Mouse (Mus musculus) hindbrain, embryonic 11.5 days (tissue): ENCODE data around the gene Lins1. TPM values are rescaled to one million over a fixed set of nuclear protein-coding genes. Genes with fewer than 3 reads are reported as not detected.

Experiments used
- ATAC-seq: fragments of 200-750 bp; cut with Nextera tagmentation; 2 replicates; pipeline ENCODE4 v1.8.0; 2017; ENCODE audit warnings: mild to moderate bottlenecking, moderate TSS enrichment, moderate library complexity; ENCODE audit not compliant: low FRiP score
- DNase-seq: peaks from one replicate; pipeline ENCODE4 v3.0.0-alpha.2; 2015; ENCODE audit warnings: low spot score
- H3K27ac ChIP-seq: fragments of 300-500 bp; sonication (generic); 2 replicates; pipeline ENCODE4 v1.5.1; 2014; ENCODE audit warnings: mild to moderate bottlenecking, low read depth, low read length
- H3K27me3 ChIP-seq: fragments of 300-500 bp; sonication (generic); 2 replicates; pipeline ENCODE4 v1.6.1; 2014; ENCODE audit warnings: mild to moderate bottlenecking, low read length, moderate library complexity, mixed read lengths; ENCODE audit not compliant: control insufficient read depth, insufficient read depth
- H3K36me3 ChIP-seq: fragments of 300-500 bp; sonication (generic); 2 replicates; pipeline ENCODE4 v1.6.1; 2014; ENCODE audit warnings: mild to moderate bottlenecking, low read length, moderate library complexity, mixed read lengths; ENCODE audit not compliant: control insufficient read depth, insufficient read depth
- H3K4me1 ChIP-seq: fragments of 300-500 bp; sonication (generic); replicated peaks from 2 replicates; pipeline ENCODE4 v1.6.1; 2014; ENCODE audit warnings: low read length, mixed read lengths; ENCODE audit not compliant: control insufficient read depth, insufficient read depth
- H3K4me2 ChIP-seq: fragments of 300-500 bp; sonication (generic); replicated peaks from 2 replicates; pipeline ENCODE4 v1.6.1; 2014; ENCODE audit warnings: mild to moderate bottlenecking, low read depth, low read length
- H3K4me3 ChIP-seq: fragments of 300-500 bp; sonication (generic); 2 replicates; pipeline ENCODE4 v1.5.1; 2014; ENCODE audit warnings: low read depth, low read length
- H3K9ac ChIP-seq: fragments of 300-500 bp; sonication (generic); 2 replicates; pipeline ENCODE4 v1.6.1; 2014; ENCODE audit warnings: low read depth, low read length
- H3K9me3 ChIP-seq: fragments of 300-500 bp; sonication (generic); 2 replicates; pipeline ENCODE4 v1.6.1; 2016; ENCODE audit warnings: low read length; ENCODE audit not compliant: control insufficient read depth
- WGBS: fragments of 180-500 bp; shearing (Covaris S2); extraction: QIAGEN DNeasy Blood & Tissue Kit; methylation state at CpG from one replicate; pipeline ENCODE4 v1.1.7; 2014; 5-methylcytosine and 5-hydroxymethylcytosine counted together
- polyA plus RNA-seq: library from polyadenylated mRNA; unstranded; fragments of >200 nt; fragmentation: Nextera tagmentation; extraction: Ambion mirVana; gene quantifications from 2 replicates; pipeline ENCODE4 v1.2.1, GENCODE M21; 2014

Lins1 gene
- polyA plus RNA-seq, 1 experiment from 2014 or later: 25.6 TPM

GRCm38 (mm10) chr7:66704631-66705030 lies 14.9 kb downstream of the Lins1 start:
- ATAC-seq: no peak
- H3K4me1 ChIP-seq: no peaks in the 10 kb centered on the region
- no peak for DNase-seq

DNA sequence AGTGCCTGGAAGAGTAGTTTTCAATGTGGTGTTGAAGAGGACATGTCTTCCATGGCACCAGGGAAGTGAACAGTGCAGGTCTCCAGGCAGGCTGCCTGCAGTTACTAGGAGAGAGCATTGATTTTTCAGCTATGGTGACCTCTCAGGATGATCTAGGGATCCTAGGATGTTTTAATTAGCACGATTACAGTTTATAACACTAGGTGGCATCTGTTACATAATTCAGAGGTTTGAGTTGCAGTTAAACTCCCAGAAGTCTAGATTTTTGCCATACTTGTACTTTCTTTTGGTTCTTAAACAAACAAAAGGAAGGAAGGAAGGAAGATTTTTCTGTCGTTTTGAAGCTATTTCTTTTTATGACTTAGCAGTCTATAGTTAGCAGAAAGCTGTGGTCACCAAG lies 21.5 kb downstream of the Lins1 start:
- no peak for DNase-seq
- H3K4me2 ChIP-seq: no peak overlapping the region
- WGBS: 61% methylated on average over 2 of the region's 2 CpGs
- no peaks in the 10 kb centered on the region for H3K36me3 ChIP-seq
- H3K4me3 ChIP-seq: no peak overlapping the region
- H3K4me1 ChIP-seq: no peaks in the 10 kb centered on the region
- H3K9ac ChIP-seq: no peak overlapping the region
- no peaks in the 10 kb centered on the region for H3K9me3 ChIP-seq
- no peak overlapping the region for H3K27ac ChIP-seq
- H3K27me3 ChIP-seq: no peaks in the 10 kb centered on the region
- ATAC-seq: no peak

More at GRCm38 (mm10) chr7:66704631-66705030, 14.9 kb downstream of the Lins1 start:
- Histone ChIP-seq H3K9me3 (no peaks in the 10 kb centered on the region), H3K27ac (no peak overlapping the region), H3K36me3 (no peaks in the 10 kb centered on the region), H3K4me2 (no peak overlapping the region), H3K27me3 (no peaks in the 10 kb centered on the region), H3K4me3 (no peak overlapping the region), H3K9ac (no peak overlapping the region)
- 97% methylated on average over 3 of the region's 3 CpGs for WGBS

GRCm38 (mm10) chr7:66724514-66724913 lies 34.8 kb downstream of the Lins1 start:
- H3K27ac ChIP-seq: no peak overlapping the region
- no peak overlapping the region for H3K4me2 ChIP-seq
- no peak for DNase-seq
- no peaks in the 10 kb centered on the region for H3K27me3 ChIP-seq
- WGBS: 85% methylated on average over 4 of the region's 4 CpGs
- ATAC-seq: no peak
- no peak overlapping the region for H3K9ac ChIP-seq
- H3K4me3 ChIP-seq: no peak overlapping the region
- no peaks in the 10 kb centered on the region for H3K36me3 ChIP-seq
- no peaks in the 10 kb centered on the region for H3K4me1 ChIP-seq
- H3K9me3 ChIP-seq: no peaks in the 10 kb centered on the region

DNA sequence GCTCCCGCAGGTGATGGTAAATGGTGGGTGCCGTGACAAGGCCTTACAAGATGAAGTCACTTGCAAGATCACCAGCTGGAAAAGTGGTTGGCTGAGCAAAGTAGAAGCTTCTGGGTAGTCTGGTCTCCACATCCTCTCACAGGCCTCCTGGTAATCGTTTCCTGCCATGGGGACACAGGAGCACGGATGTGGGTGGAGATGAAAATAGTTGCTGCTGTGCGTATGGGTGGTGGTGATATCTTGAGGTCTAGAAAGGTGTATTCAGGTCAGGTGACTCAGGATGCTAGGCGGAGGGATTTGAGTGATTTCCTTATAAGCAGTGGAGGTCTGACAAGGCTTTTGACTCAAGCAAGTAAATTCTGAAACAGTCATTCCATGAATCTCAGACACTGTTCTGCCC lies 35.3 kb downstream of the Lins1 start:
- DNase-seq (no peak), ATAC-seq (no peak)
- H3K4me3 ChIP-seq: no peak overlapping the region
- no peaks in the 10 kb centered on the region for H3K27me3 ChIP-seq
- 93% methylated on average over 6 of the region's 6 CpGs for WGBS
- H3K9ac ChIP-seq: no peak overlapping the region
- no peaks in the 10 kb centered on the region for H3K9me3 ChIP-seq
- no peak overlapping the region for H3K4me2 ChIP-seq
- no peak overlapping the region for H3K27ac ChIP-seq
- H3K36me3 ChIP-seq: no peaks in the 10 kb centered on the region
- no peaks in the 10 kb centered on the region for H3K4me1 ChIP-seq

DNA sequence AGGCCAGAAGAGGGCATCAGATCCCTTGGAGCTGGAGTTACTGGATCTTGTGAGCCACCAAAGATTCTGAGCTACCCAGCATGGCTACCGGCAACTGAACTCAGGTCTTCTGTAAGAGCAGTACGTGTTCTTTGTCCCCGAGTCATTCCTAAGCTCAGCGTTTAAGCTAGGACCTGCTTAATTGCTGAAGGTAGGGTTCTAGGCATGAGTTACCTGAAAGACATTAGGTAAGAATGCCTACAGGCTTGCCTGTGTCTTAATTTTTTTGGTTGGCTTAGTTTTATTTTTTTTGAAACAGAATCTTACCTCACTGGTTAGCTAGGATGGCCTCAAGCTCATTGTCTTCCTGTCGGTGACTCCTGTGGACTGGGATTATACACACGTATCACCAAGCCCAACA lies 38.4 kb downstream of the Lins1 start:
- H3K4me1 ChIP-seq: no peaks in the 10 kb centered on the region
- DNase-seq (no peak), ATAC-seq (no peak)
- 93% methylated on average over 6 of the region's 6 CpGs for WGBS
- H3K27ac ChIP-seq: no peak overlapping the region
- no peak overlapping the region for H3K4me2 ChIP-seq
- no peak overlapping the region for H3K9ac ChIP-seq
- H3K9me3 ChIP-seq: no peaks in the 10 kb centered on the region
- no peak overlapping the region for H3K4me3 ChIP-seq
- H3K27me3 ChIP-seq: no peaks in the 10 kb centered on the region
- H3K36me3 ChIP-seq: no peaks in the 10 kb centered on the region

DNA sequence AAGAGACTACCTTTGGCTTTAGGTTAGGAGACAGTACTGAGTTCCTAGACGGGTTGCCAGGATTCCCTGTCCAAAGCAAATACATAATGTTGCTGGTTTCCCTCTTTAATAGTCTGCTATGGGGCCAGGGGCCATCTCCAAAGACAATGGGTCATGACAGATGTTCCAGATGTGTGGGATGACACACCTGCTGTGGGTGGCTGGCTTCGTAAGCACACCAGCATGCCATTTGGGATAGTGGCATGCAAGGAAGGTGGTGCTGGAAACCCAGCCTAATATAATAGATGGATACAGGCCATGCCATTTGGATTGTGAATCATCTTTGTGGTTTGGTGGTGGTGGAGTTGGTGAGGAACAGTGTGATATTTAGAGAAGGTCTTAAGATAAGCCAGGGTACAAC lies 39.5 kb downstream of the Lins1 start:
- H3K27me3 ChIP-seq: no peaks in the 10 kb centered on the region
- H3K4me2 ChIP-seq: no peak overlapping the region
- no peak for ATAC-seq
- DNase-seq: no peak
- no peaks in the 10 kb centered on the region for H3K4me1 ChIP-seq
- WGBS: 81% methylated on average over 2 of the region's 2 CpGs
- no peak overlapping the region for H3K9ac ChIP-seq
- H3K36me3 ChIP-seq: no peaks in the 10 kb centered on the region
- no peak overlapping the region for H3K27ac ChIP-seq
- no peak overlapping the region for H3K4me3 ChIP-seq
- H3K9me3 ChIP-seq: no peaks in the 10 kb centered on the region

DNA sequence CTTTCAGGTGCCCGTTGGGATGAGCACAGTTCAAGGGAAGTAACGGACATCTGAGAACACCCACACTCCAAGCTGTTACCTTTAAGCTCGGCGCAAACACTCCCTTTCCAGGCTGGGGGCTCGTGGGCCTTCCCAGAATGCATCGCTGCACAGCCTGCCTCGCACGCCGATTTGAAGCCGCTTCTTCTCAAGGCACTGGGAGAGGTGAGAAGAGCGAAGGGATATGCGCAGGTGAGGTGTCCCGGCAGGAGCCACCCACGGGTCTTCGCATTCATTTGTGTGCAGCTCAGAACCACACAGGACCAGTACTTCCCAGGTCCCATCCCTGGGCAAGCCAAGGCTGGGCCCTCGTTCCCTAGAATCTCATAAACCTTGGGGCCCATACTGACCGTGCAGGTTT lies 43.7 kb downstream of the Lins1 start:
- WGBS: 94% methylated on average over 17 of the region's 17 CpGs
- H3K27me3 ChIP-seq: no peaks in the 10 kb centered on the region
- no peak for ATAC-seq

DNA sequence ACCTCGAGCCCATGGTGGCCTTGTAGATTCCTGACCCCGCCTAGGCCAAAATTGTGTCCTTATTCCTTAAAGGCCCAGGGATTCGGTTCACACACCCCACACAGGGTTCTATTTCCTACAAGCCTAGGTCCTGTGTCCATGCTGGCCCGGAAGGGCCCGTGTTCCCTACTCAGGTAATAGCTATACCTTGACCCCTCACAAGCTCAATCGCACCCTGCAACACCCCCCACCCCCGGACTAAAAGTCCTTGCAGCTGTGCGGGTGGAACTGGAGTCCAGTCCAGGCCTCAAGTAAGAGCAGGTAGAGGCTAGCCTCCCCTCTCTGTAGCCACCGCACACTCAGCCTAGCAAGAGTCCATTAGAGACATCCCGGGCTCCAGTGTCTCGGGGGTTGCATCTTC lies 44.2 kb downstream of the Lins1 start:
- 95% methylated on average over 11 of the region's 11 CpGs for WGBS
- Histone ChIP-seq H3K36me3 (no peaks in the 10 kb centered on the region), H3K9me3 (no peaks in the 10 kb centered on the region), H3K27ac (no peak overlapping the region), H3K4me2 (no peak overlapping the region), H3K27me3 (no peaks in the 10 kb centered on the region), H3K4me1 (no peaks in the 10 kb centered on the region), H3K9ac (no peak overlapping the region), H3K4me3 (no peak overlapping the region)
- ATAC-seq: no peak
- DNase-seq: no peak

More for the DNA sequence above, 43.7 kb downstream of the Lins1 start:
- H3K36me3 ChIP-seq: no peaks in the 10 kb centered on the region
- no peak overlapping the region for H3K4me2 ChIP-seq
- no peak for DNase-seq
- no peaks in the 10 kb centered on the region for H3K4me1 ChIP-seq
- H3K27ac ChIP-seq: no peak overlapping the region
- no peak overlapping the region for H3K9ac ChIP-seq
- H3K4me3 ChIP-seq: no peak overlapping the region
- H3K9me3 ChIP-seq: no peaks in the 10 kb centered on the region

DNA sequence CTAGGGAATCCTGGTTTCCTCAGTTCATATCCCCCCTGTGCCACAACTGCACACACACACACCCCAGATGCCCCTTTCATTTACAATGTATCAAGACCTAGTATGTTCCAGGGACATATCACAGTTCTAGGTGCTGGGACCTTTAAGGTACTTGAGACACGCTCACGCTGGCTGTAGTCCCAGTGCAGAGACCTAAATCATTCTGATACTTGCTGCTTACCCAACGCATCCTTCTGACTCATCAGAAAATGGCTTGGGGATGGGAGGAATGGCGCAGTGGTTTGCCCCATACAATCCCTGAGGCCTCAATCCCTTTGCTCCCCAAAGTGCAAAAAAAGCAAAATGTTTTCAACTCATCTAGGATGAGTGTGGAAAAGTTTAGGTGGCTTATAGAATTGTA lies 44.8 kb downstream of the Lins1 start:
- no peak overlapping the region for H3K27ac ChIP-seq
- H3K4me1 ChIP-seq: no peaks in the 10 kb centered on the region
- H3K4me2 ChIP-seq: no peak overlapping the region
- ATAC-seq (no peak), DNase-seq (no peak)
- H3K9me3 ChIP-seq: no peaks in the 10 kb centered on the region
- no peak overlapping the region for H3K4me3 ChIP-seq
- 94% methylated on average over 4 of the region's 4 CpGs for WGBS
- H3K9ac ChIP-seq: no peak overlapping the region
- H3K27me3 ChIP-seq: no peaks in the 10 kb centered on the region
- H3K36me3 ChIP-seq: no peaks in the 10 kb centered on the region
